Comparison of ENCODE assay signal across 9 mouse cellular contexts in the genomic region with DNA sequence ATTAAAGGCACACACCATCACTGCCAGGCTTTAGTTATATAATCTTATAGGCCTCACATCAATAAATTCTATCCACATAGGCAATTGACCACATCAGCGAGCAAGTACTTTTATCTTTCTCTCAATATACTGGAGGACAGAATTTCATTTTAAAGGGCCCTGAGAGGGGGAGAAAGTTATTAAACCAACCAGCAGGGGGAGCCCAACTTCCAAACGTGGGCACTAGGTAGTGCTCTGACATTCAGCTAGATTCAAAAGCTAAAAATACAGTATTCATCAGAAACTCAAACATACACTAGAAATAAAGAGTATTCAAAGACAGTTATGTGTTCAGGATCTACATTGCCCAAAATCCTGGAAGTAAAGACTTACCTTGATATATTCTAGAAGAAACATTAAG.
DNase-seq lines count a peak whose midpoint lies in the region; ATAC-seq and TF ChIP-seq lines count a peak whose summit lies in the region.
"Had no signal": no experiment of that assay in that cellular context is flagged by ENCODE, and none has a peak within 500 bp of the region (broad histone marks: within the 10 kb centered on the region; RNA-seq: fewer than 3 reads in every experiment).

No protein-coding gene starts in this region.

- TF ChIP-seq CTCF in kidney, adult 2 months (conservative IDR thresholded peaks at IDR 0.05; ENCODE audit: insufficient read depth, insufficient read length, low read depth, low read length): peak; percentile 69

- H3K27me3 ChIP-seq in kidney, adult 2 months (replicated peaks; ENCODE audit: control insufficient read depth, insufficient read depth, low read length): no peaks in the 10 kb centered on the region
- H3K27me3 ChIP-seq in limb, embryonic 11.5 days (ENCODE audit: control insufficient read depth, insufficient read depth, low read length): no peaks in the 10 kb centered on the region
- H3K27me3 ChIP-seq: embryonic facial prominence, embryonic 15.5 days had no signal

- H3K4me1 ChIP-seq in kidney, adult 2 months (ENCODE audit: control insufficient read depth, insufficient read depth, low read length): no peaks in the 10 kb centered on the region
- H3K4me1 ChIP-seq in limb, embryonic 11.5 days (ENCODE audit: control insufficient read depth, insufficient read depth, low read length): no peaks in the 10 kb centered on the region
- H3K4me1 ChIP-seq: embryonic facial prominence, embryonic 15.5 days had no signal

- no peaks in the 10 kb centered on the region for H3K36me3 ChIP-seq in kidney, adult 2 months (ENCODE audit: control insufficient read depth, insufficient read depth, low read length)
- no peaks in the 10 kb centered on the region for H3K36me3 ChIP-seq in limb, embryonic 11.5 days (ENCODE audit: control insufficient read depth, insufficient read depth, low read length)
- H3K36me3 ChIP-seq: embryonic facial prominence, embryonic 15.5 days had no signal

- no peak overlapping the region for H3K4me2 ChIP-seq in limb, embryonic 11.5 days (ENCODE audit: low read depth, severe bottlenecking)
- H3K4me2 ChIP-seq: embryonic facial prominence, embryonic 15.5 days had no signal

- no peak for ATAC-seq in limb, embryonic 11.5 days (ENCODE audit: insufficient number of reproducible peaks, low FRiP score, low TSS enrichment, low read depth)

- peak; percentile 81 for DNase-seq in urinary bladder, postnatal 14 days (ENCODE audit: low spot score)
- DNase-seq in urinary bladder, adult 2 months (ENCODE audit: low spot score): no peak
- peak; percentile 82 to 86 for DNase-seq in cerebellum, adult 18-20 months
- DNase-seq in frontal cortex, adult 2 months (ENCODE audit: extremely low spot score in 1 of 2, low spot score in 1 of 2): peak; percentile 31 to 94
- DNase-seq in kidney, adult 2 months: peak; percentile 76
- peak; percentile 76 for DNase-seq in limb, embryonic 11.5 days (ENCODE audit: low spot score)
- peak; percentile 11 to 35 for DNase-seq in natural killer cell, adult 2 months (ENCODE audit: low spot score in 2 of 2)
- DNase-seq in thymus, postnatal 0 days (ENCODE audit: low spot score): peak; percentile 69

- H3K27ac ChIP-seq in kidney, adult 2 months (ENCODE audit: insufficient read depth, low read depth, low read length): no peak overlapping the region
- H3K27ac ChIP-seq in limb, embryonic 11.5 days (replicated peaks; ENCODE audit: low read depth, low read length): no peak overlapping the region
- H3K27ac ChIP-seq: embryonic facial prominence, embryonic 15.5 days had no signal

- no peaks in the 10 kb centered on the region for H3K9me3 ChIP-seq in limb, embryonic 11.5 days (ENCODE audit: control insufficient read depth, low read length)
- H3K9me3 ChIP-seq: embryonic facial prominence, embryonic 15.5 days had no signal

- TF ChIP-seq POLR2A in kidney, adult 2 months (IDR thresholded peaks at IDR 0.05; ENCODE audit: low read depth, low read length): no peak

- 8% methylated on average over 2 of the region's 2 CpGs for WGBS in kidney, adult 2 months
- WGBS in limb, embryonic 11.5 days: 13% methylated on average over 2 of the region's 2 CpGs

- no peak overlapping the region for H3K4me3 ChIP-seq in kidney, adult 2 months (ENCODE audit: insufficient read depth, low read depth, low read length)
- no peak overlapping the region for H3K4me3 ChIP-seq in limb, embryonic 11.5 days (ENCODE audit: low read depth, low read length)
- H3K4me3 ChIP-seq: embryonic facial prominence, embryonic 15.5 days had no signal

- H3K9ac ChIP-seq in limb, embryonic 11.5 days (ENCODE audit: low read length): no peak overlapping the region
- H3K9ac ChIP-seq: embryonic facial prominence, embryonic 15.5 days had no signal
